Mouse (Mus musculus) embryonic facial prominence, embryonic 10.5 days (tissue): ENCODE data around the gene 1500015O10Rik. TPM values are rescaled to one million over a fixed set of nuclear protein-coding genes. Genes with fewer than 3 reads are reported as not detected.
A peak's percentile ranks its signal among the peaks of the same experiment; 100 is the strongest.

Experiments used
- DNase-seq: peaks from one replicate; pipeline ENCODE4 v3.0.0-alpha.2; 2017; ENCODE audit warnings: low spot score
- H3K27ac ChIP-seq: fragments of 300-500 bp; sonication (generic); replicated peaks from 2 replicates; pipeline ENCODE4 v1.5.1; 2016; ENCODE audit warnings: mild to moderate bottlenecking
- H3K27me3 ChIP-seq: fragments of 300-500 bp; sonication (generic); replicated peaks from 2 replicates; pipeline ENCODE4 v1.6.1; 2016; ENCODE audit warnings: low read depth, mild to moderate bottlenecking; ENCODE audit not compliant: poor library complexity, severe bottlenecking
- H3K36me3 ChIP-seq: fragments of 300-500 bp; sonication (generic); replicated peaks from 2 replicates; pipeline ENCODE4 v1.6.1; 2016; ENCODE audit warnings: mild to moderate bottlenecking, moderate library complexity
- H3K4me1 ChIP-seq: fragments of 300-500 bp; sonication (generic); 2 replicates; pipeline ENCODE4 v1.6.1; 2016
- H3K4me3 ChIP-seq: fragments of 300-500 bp; sonication (generic); 2 replicates; pipeline ENCODE4 v1.5.1; 2016; ENCODE audit warnings: mild to moderate bottlenecking, moderate library complexity
- H3K9me3 ChIP-seq: fragments of 300-500 bp; sonication (generic); 2 replicates; pipeline ENCODE4 v1.6.1; 2016; ENCODE audit warnings: mild to moderate bottlenecking
- WGBS: fragments of 180-500 bp; shearing (Covaris S2); methylation state at CpG from one replicate; pipeline ENCODE4 v1.1.7; 2016; 5-methylcytosine and 5-hydroxymethylcytosine counted together
- polyA plus RNA-seq: library from polyadenylated mRNA; unstranded; fragments of >200 nt; fragmentation: Nextera tagmentation; extraction: Ambion mirVana; gene quantifications from 2 replicates; pipeline ENCODE4 v1.2.1, GENCODE M21; 2016

The 1500015O10Rik gene
- polyA plus RNA-seq, result 0.23 TPM in 1 of 2 replicates, not detected in the other

DNA sequence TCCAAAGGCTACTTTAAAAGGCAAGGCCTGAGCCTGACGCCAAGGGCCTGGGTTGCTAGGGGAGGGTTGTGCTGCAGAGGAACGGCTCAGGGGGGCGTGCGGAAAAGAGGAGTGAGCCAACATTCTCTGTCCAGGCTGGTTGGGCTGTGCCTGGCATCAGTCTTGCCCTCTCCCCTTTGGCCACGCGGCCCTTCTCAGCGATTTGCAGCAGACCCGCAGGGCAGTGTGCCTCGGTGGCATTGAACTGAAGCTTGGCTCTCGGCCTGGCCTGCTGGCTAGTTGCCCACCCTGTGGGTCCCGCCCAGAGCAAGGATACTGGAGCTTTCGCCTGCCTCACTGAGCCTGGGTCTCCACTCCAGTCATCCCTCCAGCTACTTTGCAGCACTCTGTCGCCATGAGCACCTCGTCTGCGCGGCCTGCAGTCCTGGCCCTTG lies at the start of gene 1500015O10Rik:
TSS of gene 1500015O10Rik (plus strand) at position 112 of the 434 bp plus-strand sequence.
- no peak for DNase-seq
- WGBS, result 69% methylated on average over 16 of the region's 16 CpGs

DNA sequence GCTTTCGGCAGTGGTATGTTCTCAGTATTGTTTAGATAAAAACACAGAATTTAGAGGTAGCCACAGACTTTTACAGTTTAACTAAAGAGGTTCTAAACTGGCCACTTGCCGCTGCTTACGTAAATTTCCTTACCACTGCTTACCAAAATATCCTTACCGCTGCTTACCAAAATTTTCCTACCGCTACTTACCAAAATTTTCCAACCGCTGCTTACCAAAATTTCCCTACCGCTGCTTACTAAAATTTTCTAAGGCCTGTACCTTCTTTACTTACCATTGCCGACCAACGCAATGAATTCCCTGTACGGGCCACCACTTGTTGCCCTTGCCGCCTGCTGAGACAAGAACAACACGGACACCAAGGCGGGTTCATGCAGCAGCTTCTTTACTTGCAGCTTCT lies 40.4 kb upstream of the 1500015O10Rik start:
- DNase-seq, result no peak
- Histone ChIP-seq H3K4me3 (no peak overlapping the region), H3K36me3 (no peaks in the 10 kb centered on the region), H3K9me3 (peaks cover 12% of the 10 kb centered on the region), H3K4me1 (peaks cover 4% of the 10 kb centered on the region; the same call in 1 of the 2 replicates), H3K27ac (no peak overlapping the region), H3K27me3 (no peaks in the 10 kb centered on the region)
- 90% methylated on average over 13 of the region's 13 CpGs for WGBS

More for the DNA sequence above, at the start of gene 1500015O10Rik:
- no peaks in the 10 kb centered on the region; the same call in 1 of the 2 replicates for H3K27me3 ChIP-seq
- H3K27ac ChIP-seq, result no peak within 1 kb of the TSS; the same call in 1 of the 2 replicates
- no peaks in the 10 kb centered on the region for H3K36me3 ChIP-seq
- no peak within 1 kb of the TSS for H3K4me3 ChIP-seq
- H3K4me1 ChIP-seq, result peaks cover 3% of the 10 kb centered on the region; the same call in 1 of the 2 replicates
- H3K9me3 ChIP-seq, result no peaks in the 10 kb centered on the region

DNA sequence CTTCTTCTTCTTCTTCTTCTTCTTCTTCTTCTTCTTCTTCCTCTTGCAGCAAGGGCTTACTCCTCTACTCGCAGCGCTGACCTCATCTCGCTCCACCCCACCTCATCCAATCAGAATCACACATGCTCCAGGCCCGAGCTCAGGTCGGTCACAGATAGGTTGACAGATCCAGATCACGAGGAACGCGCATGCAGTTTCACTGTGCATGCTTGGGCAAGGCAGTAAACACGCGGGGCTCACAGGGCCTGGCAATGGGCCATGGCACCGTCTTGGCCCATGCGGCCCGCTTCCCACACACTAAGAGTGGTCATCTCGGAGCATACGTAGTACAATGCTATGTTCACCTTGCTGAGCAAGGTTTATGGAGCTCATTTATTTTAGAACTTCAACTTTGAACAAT lies 39.9 kb upstream of the 1500015O10Rik start:
- DNase-seq, result no peak
- 94% methylated on average over 15 of the region's 15 CpGs for WGBS
- H3K36me3 ChIP-seq, result no peaks in the 10 kb centered on the region

DNA sequence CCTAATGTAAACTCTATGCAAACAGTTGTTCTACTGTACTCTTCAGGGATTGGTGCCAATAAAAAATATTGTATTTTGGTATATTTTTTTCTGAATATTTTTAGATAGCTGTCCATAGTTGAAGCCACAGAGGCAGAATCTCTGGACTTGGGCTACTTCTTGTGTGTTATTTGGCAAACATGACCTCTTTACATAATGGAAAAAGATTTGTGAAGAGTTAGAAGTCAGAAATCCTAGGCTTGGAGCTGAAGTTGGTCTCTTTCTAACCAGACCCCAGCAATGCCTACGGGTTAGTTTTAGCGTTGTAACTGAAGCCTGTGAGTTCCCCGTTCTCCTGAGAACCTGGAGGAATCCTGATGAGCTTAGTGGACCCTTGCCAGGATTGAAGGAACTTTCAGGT lies 36.3 kb upstream of the 1500015O10Rik start:
- DNase-seq, result no peak
- Histone ChIP-seq H3K36me3 (no peaks in the 10 kb centered on the region), H3K4me3 (no peak overlapping the region), H3K9me3 (no peaks in the 10 kb centered on the region; the same call in 1 of the 2 replicates), H3K27ac (no peak overlapping the region), H3K4me1 (peaks cover 15% of the 10 kb centered on the region), H3K27me3 (no peaks in the 10 kb centered on the region)
- WGBS, result 90% methylated on average over 3 of the region's 3 CpGs

More for the DNA sequence above, 39.9 kb upstream of the 1500015O10Rik start:
- H3K4me3 ChIP-seq, result no peak overlapping the region
- H3K4me1 ChIP-seq, result peaks cover 6% of the 10 kb centered on the region; the same call in 1 of the 2 replicates
- H3K9me3 ChIP-seq, result peaks cover 12% of the 10 kb centered on the region
- H3K27ac ChIP-seq, result no peak overlapping the region
- H3K27me3 ChIP-seq, result no peaks in the 10 kb centered on the region

DNA sequence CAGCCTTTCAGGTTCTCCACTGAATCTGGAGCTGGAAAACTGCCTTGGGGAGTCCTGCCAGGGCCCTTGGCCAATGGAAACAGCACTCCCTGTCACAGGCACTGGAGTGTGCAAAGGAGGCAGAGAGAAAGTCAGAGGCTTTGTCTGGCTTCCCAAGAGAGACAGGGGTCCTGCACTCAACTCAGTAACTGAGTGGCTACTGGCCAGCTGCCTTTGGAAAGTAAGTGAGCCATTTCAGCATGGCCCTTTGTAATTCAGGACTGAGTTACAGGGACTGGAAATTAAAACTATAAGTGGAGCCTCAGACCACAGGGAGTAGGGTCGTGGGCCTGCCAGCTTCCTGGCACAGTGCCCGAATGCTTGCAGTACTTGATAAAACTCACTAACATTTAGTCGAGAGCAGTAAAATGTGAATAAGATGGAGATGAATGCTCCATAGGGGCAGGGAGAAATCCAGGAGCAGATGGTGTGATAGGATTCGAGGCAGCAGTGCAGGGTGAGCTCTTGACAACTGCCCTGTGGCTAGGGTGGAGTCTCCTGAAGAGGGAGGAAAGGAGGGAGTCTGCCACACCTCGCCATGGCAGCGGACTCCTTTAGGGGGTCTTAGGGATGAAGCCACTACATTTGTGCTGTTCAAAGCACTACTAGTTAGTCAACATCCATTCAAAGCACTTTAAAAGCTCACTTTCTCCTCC lies 35.4 kb upstream of the 1500015O10Rik start:
- H3K36me3 ChIP-seq, result no peaks in the 10 kb centered on the region
- no peak overlapping the region for H3K27ac ChIP-seq
- no peak for DNase-seq
- H3K4me3 ChIP-seq, result no peak overlapping the region
- H3K27me3 ChIP-seq, result no peaks in the 10 kb centered on the region
- H3K9me3 ChIP-seq, result no peaks in the 10 kb centered on the region; the same call in 1 of the 2 replicates
- WGBS, result 64% methylated on average over 6 of the region's 6 CpGs
- H3K4me1 ChIP-seq, result peaks cover 15% of the 10 kb centered on the region

DNA sequence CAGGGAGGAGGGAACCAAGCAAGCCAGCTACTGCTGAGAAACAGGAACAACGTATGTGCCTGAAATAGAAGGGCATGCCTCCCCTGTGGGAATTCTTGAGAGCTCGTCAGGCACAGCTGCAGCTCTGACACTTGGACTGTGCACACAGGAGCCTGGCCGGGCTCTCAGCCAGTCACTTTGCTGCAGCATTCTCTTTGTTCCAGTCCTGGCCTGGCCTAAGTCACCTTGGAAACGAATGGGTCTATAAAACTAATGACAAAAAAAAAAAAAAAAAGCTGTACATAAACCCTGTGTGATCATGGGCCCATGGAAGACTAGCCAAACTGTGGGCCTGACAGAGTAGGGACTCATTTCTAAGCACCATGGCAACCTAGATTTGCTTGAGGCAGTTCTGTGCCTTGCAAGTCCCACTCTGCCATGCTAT lies 31.8 kb upstream of the 1500015O10Rik start:
- Histone ChIP-seq H3K36me3 (no peaks in the 10 kb centered on the region), H3K27ac (0 out of 2 replicates have a peak overlapping the region, but pooled peaks have one; percentile 51), H3K4me1 (peaks cover 15% of the 10 kb centered on the region), H3K9me3 (no peaks in the 10 kb centered on the region), H3K4me3 (no peak overlapping the region), H3K27me3 (no peaks in the 10 kb centered on the region)
- DNase-seq, result peak; percentile 44
- 22% methylated on average over 4 of the region's 4 CpGs for WGBS

DNA sequence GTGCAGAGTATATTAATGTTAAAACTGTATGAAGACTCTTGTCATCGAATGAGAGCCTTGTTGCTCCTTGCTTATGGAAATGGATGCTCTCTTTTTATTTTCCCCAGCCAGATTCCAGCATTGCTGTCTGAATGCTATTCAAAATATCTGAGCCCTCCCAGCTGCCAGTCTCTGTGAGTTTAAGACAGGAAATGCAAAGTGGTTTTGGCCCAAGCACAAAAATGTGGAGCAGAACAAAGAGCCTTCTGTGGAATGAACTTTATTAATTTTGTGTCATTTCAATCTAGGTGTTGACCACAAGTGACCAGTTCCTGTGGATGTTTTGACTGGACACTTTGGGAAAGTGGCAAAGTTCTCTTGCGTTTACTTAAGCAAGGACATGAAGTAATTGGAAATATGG lies 15.6 kb upstream of the 1500015O10Rik start:
- WGBS, result 90% methylated on average over 2 of the region's 2 CpGs
- Histone ChIP-seq H3K27me3 (no peaks in the 10 kb centered on the region), H3K9me3 (no peaks in the 10 kb centered on the region), H3K36me3 (no peaks in the 10 kb centered on the region), H3K4me3 (no peak overlapping the region), H3K27ac (no peak overlapping the region), H3K4me1 (no peaks in the 10 kb centered on the region)
- DNase-seq, result no peak

DNA sequence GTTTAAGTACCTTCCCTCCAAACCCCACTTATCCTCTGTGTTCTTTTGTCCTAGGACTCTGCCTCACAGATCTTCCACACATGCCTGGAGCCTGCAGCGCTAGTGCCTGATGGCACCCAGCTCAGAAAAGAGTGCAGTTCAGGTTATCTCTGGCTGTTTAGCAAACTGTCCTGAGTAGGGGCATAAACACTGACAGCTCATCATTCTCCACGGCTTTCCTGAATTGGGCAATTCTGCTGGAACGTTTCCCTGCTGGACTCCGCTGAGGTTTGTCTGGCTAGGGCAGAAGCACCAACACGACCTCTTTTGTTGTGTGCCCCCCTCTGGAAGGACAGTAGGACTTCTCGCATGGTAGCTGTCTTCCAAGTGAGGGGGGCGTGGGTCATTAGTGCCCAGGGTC lies 12.4 kb upstream of the 1500015O10Rik start:
- no peak overlapping the region for H3K27ac ChIP-seq
- WGBS, result 83% methylated on average over 7 of the region's 7 CpGs

DNA sequence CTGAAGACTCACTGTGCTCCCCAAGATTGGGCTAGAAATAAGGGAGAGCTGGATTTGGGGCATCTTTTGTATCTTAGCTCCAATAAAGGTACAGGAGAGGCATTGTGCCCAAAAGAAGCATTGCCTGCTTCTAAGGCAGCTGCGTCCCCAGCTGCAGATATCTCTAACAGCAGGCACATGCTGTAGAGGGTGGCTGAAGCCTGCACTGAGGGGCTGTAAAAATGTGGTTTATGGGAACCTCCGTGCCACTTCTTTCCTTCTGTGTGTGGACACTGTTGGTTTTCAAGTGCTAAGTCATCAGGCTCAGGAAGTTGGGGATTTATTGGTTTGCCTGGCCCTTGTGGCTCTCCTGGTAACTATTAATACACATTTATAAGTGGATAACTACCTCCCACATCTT lies 11.6 kb upstream of the 1500015O10Rik start:
- H3K27ac ChIP-seq, result no peak overlapping the region
- H3K9me3 ChIP-seq, result no peaks in the 10 kb centered on the region
- DNase-seq, result no peak
- no peaks in the 10 kb centered on the region for H3K36me3 ChIP-seq
- no peak overlapping the region for H3K4me3 ChIP-seq
- no peaks in the 10 kb centered on the region for H3K4me1 ChIP-seq
- H3K27me3 ChIP-seq, result no peaks in the 10 kb centered on the region
- 84% methylated on average over 2 of the region's 2 CpGs for WGBS

More for the DNA sequence above, 12.4 kb upstream of the 1500015O10Rik start:
- H3K27me3 ChIP-seq, result no peaks in the 10 kb centered on the region
- no peaks in the 10 kb centered on the region for H3K9me3 ChIP-seq
- H3K36me3 ChIP-seq, result no peaks in the 10 kb centered on the region
- no peak for DNase-seq
- H3K4me1 ChIP-seq, result no peaks in the 10 kb centered on the region
- no peak overlapping the region for H3K4me3 ChIP-seq

DNA sequence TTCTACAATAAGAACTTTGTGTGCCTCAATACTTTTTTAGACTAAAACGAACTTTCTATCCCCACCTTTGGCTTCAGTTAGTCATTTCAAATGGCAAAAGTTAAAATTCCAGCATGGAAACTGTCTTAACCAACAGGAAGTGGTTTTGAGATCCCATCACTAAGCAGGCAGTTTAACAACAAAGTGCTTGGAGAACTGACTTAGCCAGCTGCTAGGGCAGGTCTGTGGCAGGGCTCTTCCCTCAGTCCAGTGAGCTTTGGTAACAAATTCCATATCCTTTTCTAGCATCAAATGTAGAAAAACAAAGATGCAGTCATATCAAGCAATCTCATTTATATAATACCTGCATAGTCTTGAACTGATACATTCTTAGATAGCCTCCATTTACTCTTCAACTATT lies 7.9 kb upstream of the 1500015O10Rik start:
- Histone ChIP-seq H3K4me3 (no peak overlapping the region), H3K27me3 (no peaks in the 10 kb centered on the region), H3K4me1 (no peaks in the 10 kb centered on the region), H3K9me3 (no peaks in the 10 kb centered on the region), H3K27ac (no peak overlapping the region), H3K36me3 (no peaks in the 10 kb centered on the region)
- WGBS, result 72% methylated on average over 1 of the region's 1 CpGs
- no peak for DNase-seq

DNA sequence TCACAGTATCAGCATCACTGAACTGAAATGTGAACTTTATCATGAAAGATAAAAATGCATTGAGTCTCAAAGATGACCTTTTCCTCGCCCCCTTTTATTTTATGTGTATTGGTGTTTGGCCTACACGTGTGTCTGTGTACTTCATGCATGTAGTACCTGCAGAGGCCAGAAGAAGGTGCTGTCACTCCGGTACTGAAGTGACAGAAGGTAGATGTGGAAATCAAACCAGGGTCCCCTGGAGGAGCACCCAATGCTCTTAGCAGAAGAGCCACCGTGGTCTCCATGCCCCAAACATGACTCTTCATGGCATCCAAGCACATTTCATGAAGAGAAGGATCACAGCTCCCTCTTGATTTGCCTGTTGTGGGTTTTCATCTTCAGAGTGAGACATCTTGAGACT lies 1.7 kb downstream of the 1500015O10Rik start:
- H3K4me3 ChIP-seq, result no peak overlapping the region
- no peaks in the 10 kb centered on the region for H3K9me3 ChIP-seq
- H3K4me1 ChIP-seq, result peaks cover 3% of the 10 kb centered on the region; the same call in 1 of the 2 replicates
- no peak for DNase-seq
- no peaks in the 10 kb centered on the region; the same call in 1 of the 2 replicates for H3K27me3 ChIP-seq
- H3K27ac ChIP-seq, result no peak overlapping the region
- H3K36me3 ChIP-seq, result no peaks in the 10 kb centered on the region
- WGBS, result 84% methylated on average over 4 of the region's 4 CpGs

DNA sequence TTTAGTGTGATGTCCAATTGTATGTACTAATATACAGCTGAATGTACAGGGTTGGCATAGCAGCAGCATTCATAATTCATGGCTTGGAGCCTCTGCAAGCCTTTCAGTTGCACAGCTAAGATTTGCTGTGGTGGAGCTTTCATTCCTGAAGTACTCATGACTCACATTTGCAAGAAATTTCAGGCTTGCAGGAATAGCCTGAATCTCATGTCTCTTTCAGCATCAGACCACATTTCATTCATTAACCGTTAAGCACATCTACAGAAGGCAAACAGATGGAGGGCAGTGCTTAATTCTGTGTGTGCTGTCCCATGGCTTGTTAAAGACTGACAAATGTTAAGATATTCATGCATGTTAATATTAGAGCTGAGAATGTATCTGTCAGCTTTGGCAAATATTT lies 2.3 kb downstream of the 1500015O10Rik start:
- Histone ChIP-seq H3K36me3 (no peaks in the 10 kb centered on the region), H3K4me1 (peaks cover 3% of the 10 kb centered on the region; the same call in 1 of the 2 replicates), H3K27ac (no peak overlapping the region), H3K9me3 (no peaks in the 10 kb centered on the region), H3K4me3 (no peak overlapping the region), H3K27me3 (no peaks in the 10 kb centered on the region; the same call in 1 of the 2 replicates)
- no peak for DNase-seq
- WGBS, result 84% methylated on average over 1 of the region's 1 CpGs
